Mouse (Mus musculus): Measurements from ENCODE around the gene Otoa.
A peak's percentile ranks its signal among the peaks of the same experiment; 100 is the strongest.

Otoa gene

GRCm38 (mm10) chr7:121082949-121083513, 1.6 kb downstream of the Otoa start:
- no peak for DNase-seq (ENCODE audit: low read depth, low spot score)

GRCm38 (mm10) chr7:121084840-121085453, 3.5 kb downstream of the Otoa start:
- no peak for DNase-seq (ENCODE audit: low read depth, low spot score)

DNA sequence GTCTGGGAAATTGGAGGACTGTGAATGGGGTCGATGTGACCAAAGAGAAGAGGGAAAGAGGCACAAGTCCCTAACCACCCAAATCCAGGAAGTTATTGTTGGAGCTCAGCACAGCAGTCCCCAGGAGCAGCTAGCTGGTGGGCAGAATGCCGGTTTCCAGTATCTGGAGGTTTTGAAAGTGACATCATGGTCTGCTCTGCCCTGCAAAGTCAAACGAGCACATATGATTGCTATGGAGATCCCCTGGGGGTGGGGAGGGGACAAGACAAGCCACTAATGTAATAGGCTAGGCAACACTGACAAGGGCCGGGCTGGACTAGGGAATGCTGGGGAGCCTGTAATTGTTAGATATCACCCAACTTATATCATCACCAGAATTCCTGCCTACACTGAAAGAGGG, 4.0 kb downstream of the Otoa start:
- no peak for DNase-seq (ENCODE audit: low read depth, low spot score)

GRCm38 (mm10) chr7:121088745-121089144, 7.3 kb downstream of the Otoa start:
- DNase-seq (ENCODE audit: low read depth, low spot score) = no peak

GRCm38 (mm10) chr7:121090748-121091147, 9.3 kb downstream of the Otoa start:
- no peak for DNase-seq (ENCODE audit: low read depth, low spot score)

DNA sequence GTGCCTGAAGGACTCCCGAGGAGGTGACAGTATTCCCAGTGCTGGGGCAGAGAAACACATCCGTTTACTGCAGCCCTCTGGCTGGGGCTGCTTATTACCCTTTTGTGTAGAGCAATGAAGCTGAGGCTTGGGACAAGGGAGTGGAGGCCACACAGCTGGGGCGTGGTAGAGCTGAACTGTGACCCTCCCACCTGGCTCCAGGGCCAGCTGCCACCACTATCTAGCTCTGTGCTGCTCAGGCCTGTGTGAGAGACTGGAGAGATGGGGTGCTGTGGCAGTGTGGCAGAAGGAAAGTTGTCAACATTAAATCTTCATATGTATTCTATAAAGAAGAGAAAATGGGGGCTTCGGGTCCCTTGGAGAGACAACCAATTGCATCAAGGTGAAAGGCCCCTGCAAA, 11.6 kb downstream of the Otoa start:
- no peak for DNase-seq (ENCODE audit: low read depth, low spot score)

DNA sequence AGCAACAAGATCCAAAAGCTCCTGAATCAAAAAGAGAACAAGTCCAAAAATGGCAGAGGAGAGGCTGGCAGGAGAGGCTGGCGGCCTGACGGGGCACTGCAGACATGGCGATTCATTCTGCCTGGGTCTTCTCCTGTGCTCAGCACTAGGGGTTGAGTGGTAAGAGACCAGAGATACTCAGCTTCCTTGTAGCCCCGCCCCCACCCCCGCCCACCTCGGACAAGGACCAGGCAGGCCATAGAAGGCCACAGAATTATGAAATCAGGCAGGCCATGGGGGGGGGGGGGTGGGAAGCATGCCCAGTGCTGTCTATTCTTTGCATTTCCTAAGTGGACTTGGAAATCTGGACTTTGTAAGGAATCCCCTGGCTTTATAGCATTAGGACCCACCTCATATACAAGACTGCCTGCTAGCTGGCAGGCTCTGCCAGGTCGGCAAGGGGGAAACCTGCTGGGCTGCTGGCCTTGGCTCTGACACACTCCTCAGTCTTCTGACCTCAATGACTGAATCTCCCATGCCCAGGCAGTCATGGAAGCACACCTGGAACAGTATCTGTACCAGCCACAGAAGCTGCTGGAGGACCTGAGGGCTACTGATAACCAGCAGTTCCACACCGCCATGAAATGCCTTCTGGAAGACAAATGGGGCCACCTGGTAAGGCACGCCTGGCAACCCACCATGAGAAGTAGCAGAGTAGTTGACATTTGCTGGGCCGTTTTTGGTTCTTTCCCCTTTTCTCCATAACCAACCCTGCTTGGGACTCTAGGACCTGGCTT, 17.4 kb downstream of the Otoa start:
- DNase-seq (ENCODE audit: low read depth, low spot score) = no peak

DNA sequence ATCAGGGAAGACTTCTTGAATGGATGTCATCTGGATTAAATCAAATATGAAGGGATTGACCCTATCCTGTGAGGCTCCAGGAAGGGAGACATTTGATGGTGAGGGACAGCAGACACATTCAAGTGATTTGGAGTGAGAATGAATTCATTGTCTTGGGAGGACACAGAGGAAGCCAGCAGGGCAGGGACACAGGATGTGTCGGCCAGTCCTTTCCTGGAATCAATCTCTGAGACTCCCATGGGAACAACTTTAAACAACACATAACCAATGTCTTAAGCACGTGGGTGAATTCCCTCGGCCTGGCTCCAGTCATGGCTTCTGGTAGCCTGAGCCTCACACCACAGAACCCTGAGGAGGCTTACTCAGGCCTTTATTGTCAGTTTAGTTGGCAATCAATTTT, 26.4 kb downstream of the Otoa start:
- no peak for DNase-seq (ENCODE audit: low read depth, low spot score)

DNA sequence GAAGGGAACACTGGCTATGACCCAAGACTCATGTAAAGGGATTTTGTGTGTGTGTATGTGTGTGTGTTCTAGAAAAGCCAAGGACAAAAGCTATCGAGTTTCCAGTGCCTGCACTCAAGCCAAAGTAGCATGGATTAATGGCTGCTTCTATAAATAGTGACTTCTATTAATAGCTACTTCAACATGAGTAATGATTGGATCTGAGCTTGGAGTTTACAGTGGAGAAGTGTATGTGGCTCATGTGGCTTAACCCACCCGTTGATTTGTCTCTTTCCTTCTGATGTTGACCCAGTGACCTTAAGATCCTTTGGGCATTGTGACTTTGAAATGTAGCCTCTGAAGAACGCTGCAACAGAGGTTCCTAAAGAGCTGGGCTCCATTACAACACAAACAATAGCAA, 29.9 kb downstream of the Otoa start:
- DNase-seq (ENCODE audit: low read depth, low spot score) = no peak

DNA sequence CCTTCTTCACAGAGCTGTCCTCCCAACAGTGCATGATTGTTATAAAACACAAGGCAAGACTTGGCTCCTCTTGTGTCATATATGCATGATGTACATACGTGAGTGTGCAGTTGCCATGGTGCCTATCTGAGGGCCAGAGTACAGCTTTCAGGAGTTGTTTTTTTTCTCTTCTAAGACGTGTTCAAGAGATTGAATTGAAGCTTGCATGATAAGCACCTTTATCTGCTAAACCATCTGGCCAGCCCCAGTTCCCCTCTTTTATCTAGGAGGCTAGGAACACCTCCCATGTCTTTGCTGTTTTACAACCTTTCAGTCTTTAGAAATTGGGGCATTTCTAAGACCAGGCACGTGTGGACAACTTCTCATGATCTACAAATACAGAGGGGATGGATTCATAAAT, 30.3 kb downstream of the Otoa start:
- DNase-seq (ENCODE audit: low read depth, low spot score) = no peak

GRCm38 (mm10) chr7:121120143-121120818, 38.8 kb downstream of the Otoa start:
- DNase-seq (ENCODE audit: low read depth, low spot score) = peak; percentile 73

- no peak for DNase-seq (ENCODE audit: low read depth, low spot score)
These were observed 49.4 kb downstream of the Otoa start for GRCm38 (mm10) chr7:121130837-121131236.

- DNase-seq (ENCODE audit: low read depth, low spot score) = no peak
These were observed 59.8 kb downstream of the Otoa start for GRCm38 (mm10) chr7:121141274-121141673.

GRCm38 (mm10) chr7:121150662-121151061, 69.2 kb downstream of the Otoa start:
- no peak for DNase-seq (ENCODE audit: low read depth, low spot score)

DNA sequence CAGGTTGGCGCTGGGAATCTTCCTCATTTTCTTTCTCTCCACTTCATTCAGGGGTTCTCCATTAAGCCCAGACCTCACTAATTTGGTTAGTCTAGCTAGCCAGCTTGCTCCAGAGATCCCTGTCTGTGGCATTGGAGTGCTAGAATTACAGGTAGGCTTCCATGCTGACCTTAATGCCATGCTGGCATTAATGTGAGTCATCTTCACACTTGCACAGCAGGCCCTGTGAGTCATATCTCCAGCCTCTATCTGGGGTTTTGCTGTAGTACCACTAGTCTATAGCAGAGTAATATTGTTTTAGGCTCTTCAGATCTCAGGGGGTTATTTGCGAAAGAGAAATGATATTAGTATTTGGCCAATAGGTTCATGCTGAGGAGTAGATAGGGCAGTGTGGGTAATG, 70.7 kb downstream of the Otoa start:
- DNase-seq (ENCODE audit: low read depth, low spot score) = no peak

DNA sequence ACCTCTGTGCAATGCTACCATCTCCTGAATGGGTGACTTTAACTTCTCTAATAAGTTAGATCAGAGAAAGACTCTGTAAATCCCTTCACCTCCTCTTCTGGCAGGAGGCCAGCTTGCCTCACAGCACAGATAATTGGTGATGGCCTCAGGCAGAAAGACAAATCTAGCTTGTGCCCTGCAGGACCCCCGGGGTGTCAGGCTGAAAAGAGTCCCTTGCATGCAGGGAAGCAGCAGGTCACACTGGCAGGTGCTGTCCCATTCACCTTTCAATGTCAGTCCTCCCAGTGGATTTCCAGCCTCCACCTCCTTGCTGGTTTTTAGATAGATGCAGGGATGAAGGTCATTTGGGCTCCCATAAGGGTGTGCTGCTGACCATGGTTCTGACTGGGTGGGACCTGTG, 84.2 kb downstream of the Otoa start:
- DNase-seq (ENCODE audit: low read depth, low spot score) = no peak

DNA sequence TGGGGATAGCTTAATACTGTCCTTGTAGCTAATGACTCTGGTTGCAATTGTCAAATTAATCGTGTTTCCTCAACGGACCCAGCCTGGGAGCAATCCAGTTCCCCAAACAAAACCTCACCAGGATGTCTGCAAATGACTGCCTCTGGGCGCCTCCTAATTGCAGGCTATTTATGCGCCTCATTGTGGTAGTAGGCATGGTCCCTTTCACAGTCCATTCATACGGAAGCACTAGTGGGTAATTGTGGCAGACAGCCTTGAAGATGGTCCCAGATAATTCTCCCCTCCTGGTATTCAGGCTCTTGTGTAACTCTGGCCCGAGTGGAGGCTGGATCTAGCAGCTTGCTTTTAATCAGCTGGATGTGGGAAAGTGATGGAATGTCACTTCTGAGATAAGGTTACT, 90.4 kb downstream of the Otoa start:
- DNase-seq (ENCODE audit: low read depth, low spot score) = no peak

GRCm38 (mm10) chr7:121187201-121187786, 105.8 kb downstream of the Otoa start:
- no peak for DNase-seq (ENCODE audit: low read depth, low spot score)

GRCm38 (mm10) chr7:121188976-121189375, 107.5 kb downstream of the Otoa start:
- DNase-seq (ENCODE audit: low read depth, low spot score) = no peak

DNA sequence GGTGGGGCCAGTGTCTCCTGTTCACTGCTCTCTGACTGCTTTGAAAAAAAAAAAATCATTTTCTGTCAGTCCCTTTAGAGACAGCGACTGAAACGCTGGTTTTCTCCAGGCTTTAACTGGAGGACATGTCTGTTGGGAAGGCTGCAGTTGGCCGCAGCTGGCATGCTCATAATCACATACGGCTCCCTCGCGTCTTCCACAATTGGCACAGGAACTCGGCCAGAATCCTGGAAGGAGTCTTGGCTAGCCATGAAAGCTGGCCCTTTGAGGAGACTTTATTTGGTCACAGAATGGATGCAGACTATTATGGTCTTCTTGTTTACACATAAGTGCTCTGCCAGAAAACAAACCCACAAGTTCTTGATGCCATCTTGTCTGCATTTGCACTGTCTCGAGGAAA, 117.5 kb downstream of the Otoa start:
- no peak for DNase-seq (ENCODE audit: low read depth, low spot score)

GRCm38 (mm10) chr7:121211804-121212203, 130.4 kb downstream of the Otoa start:
- DNase-seq (ENCODE audit: low read depth, low spot score) = no peak

Measured in retina, postnatal 7 days (tissue).